Mouse (Mus musculus) stomach, embryonic 15.5 days (tissue): ENCODE data around the gene Cep95. TPM values are rescaled to one million over a fixed set of nuclear protein-coding genes. Genes with fewer than 3 reads are reported as not detected.
"Not testable (repeated sequence)": the region's sequence is repeated elsewhere in the genome, so short reads cannot be mapped to it uniquely, and the experiment has no call there.

Experiments
- ATAC-seq: fragments of 200-750 bp; cut with Nextera tagmentation; 2 replicates; pipeline ENCODE4 v1.8.0; 2017; ENCODE audit warnings: low read depth, moderate number of reproducible peaks, moderate TSS enrichment; ENCODE audit not compliant: insufficient read depth, low FRiP score
- H3K27ac ChIP-seq: fragments of 300-500 bp; sonication (generic); 2 replicates; pipeline ENCODE4 v1.5.1; 2015; ENCODE audit warnings: mild to moderate bottlenecking, inconsistent platforms
- H3K27me3 ChIP-seq: fragments of 300-500 bp; sonication (generic); replicated peaks from 2 replicates; pipeline ENCODE4 v1.6.1; 2015; ENCODE audit warnings: inconsistent platforms
- H3K36me3 ChIP-seq: fragments of 300-500 bp; sonication (generic); 2 replicates; pipeline ENCODE4 v1.6.1; 2015; ENCODE audit warnings: inconsistent platforms
- H3K4me1 ChIP-seq: fragments of 300-500 bp; sonication (generic); 2 replicates; pipeline ENCODE4 v1.6.1; 2015; ENCODE audit warnings: inconsistent platforms
- H3K4me2 ChIP-seq: fragments of 300-500 bp; sonication (generic); 2 replicates; pipeline ENCODE4 v1.6.1; 2015; ENCODE audit warnings: mild to moderate bottlenecking, inconsistent platforms
- H3K4me3 ChIP-seq: fragments of 300-500 bp; sonication (generic); replicated peaks from 2 replicates; pipeline ENCODE4 v1.5.1; 2015; ENCODE audit warnings: inconsistent platforms
- H3K9ac ChIP-seq: fragments of 300-500 bp; sonication (generic); 2 replicates; pipeline ENCODE4 v1.6.1; 2015; ENCODE audit warnings: inconsistent platforms
- H3K9me3 ChIP-seq: fragments of 300-500 bp; sonication (generic); 2 replicates; pipeline ENCODE4 v1.6.1; 2016; ENCODE audit warnings: inconsistent platforms
- WGBS: fragments of 180-500 bp; shearing (Covaris S2); methylation state at CpG from one replicate; pipeline ENCODE4 v1.1.7; 2015; 5-methylcytosine and 5-hydroxymethylcytosine counted together
- polyA plus RNA-seq: library from polyadenylated mRNA; unstranded; fragments of >200 nt; fragmentation: Nextera tagmentation; extraction: Ambion mirVana; gene quantifications from 2 replicates; pipeline ENCODE4 v1.2.1, GENCODE M21; 2015

Cep95 gene
- polyA plus RNA-seq, 1 experiment from 2014 or later, result 17.7 TPM

GRCm38 (mm10) chr11:106789649-106790048 lies 597 bp downstream of the Cep95 start:
- Histone ChIP-seq H3K4me1 (0 out of 2 replicates have a peak, but pooled peaks cover 9% of the 10 kb centered on the region), H3K9ac (peak overlapping the region; percentile 83), H3K4me3 (peak overlapping the region; percentile 93), H3K27me3 (no peaks in the 10 kb centered on the region), H3K9me3 (no peaks in the 10 kb centered on the region), H3K4me2 (peak overlapping the region; percentile 79), H3K27ac (peak overlapping the region; percentile 99), H3K36me3 (peaks cover 13% of the 10 kb centered on the region; the same call in 1 of the 2 replicates)
- WGBS, result under 1% methylated on average over 6 of the region's 6 CpGs
- ATAC-seq, result no peak

- WGBS, result 78% methylated on average over 4 of the region's 4 CpGs
- Histone ChIP-seq H3K4me1 (0 out of 2 replicates have a peak, but pooled peaks cover 4% of the 10 kb centered on the region), H3K4me3 (no peak overlapping the region), H3K9ac (no peak overlapping the region), H3K4me2 (no peak overlapping the region), H3K9me3 (no peaks in the 10 kb centered on the region), H3K36me3 (peaks cover 9% of the 10 kb centered on the region), H3K27ac (no peak overlapping the region), H3K27me3 (no peaks in the 10 kb centered on the region)
- no peak for ATAC-seq
Measured at GRCm38 (mm10) chr11:106793846-106794245, 4.8 kb downstream of the Cep95 start.

GRCm38 (mm10) chr11:106795679-106796078 lies 6.6 kb downstream of the Cep95 start:
- peaks cover 18% of the 10 kb centered on the region for H3K36me3 ChIP-seq
- no peak overlapping the region for H3K27ac ChIP-seq
- H3K4me3 ChIP-seq, result no peak overlapping the region
- H3K4me2 ChIP-seq, result no peak overlapping the region
- no peak for ATAC-seq
- H3K27me3 ChIP-seq, result no peaks in the 10 kb centered on the region
- no peak overlapping the region for H3K9ac ChIP-seq
- H3K9me3 ChIP-seq, result no peaks in the 10 kb centered on the region
- WGBS, result 51% methylated on average over 9 of the region's 9 CpGs
- H3K4me1 ChIP-seq, result 0 out of 2 replicates have a peak, but pooled peaks cover under 1% of the 10 kb centered on the region

- Histone ChIP-seq H3K4me3 (no peak overlapping the region), H3K9ac (no peak overlapping the region), H3K9me3 (no peaks in the 10 kb centered on the region), H3K27ac (no peak overlapping the region), H3K4me2 (no peak overlapping the region), H3K27me3 (no peaks in the 10 kb centered on the region), H3K36me3 (peaks cover 22% of the 10 kb centered on the region), H3K4me1 (no peaks in the 10 kb centered on the region)
- WGBS, result 86% methylated on average over 10 of the region's 10 CpGs
- no peak for ATAC-seq
Measured at GRCm38 (mm10) chr11:106802069-106802627, 13.1 kb downstream of the Cep95 start.

- 88% methylated on average over 1 of the region's 1 CpGs for WGBS
- not testable (repeated sequence) for H3K4me2 ChIP-seq, H3K9ac ChIP-seq, H3K27ac ChIP-seq, H3K4me1 ChIP-seq, H3K27me3 ChIP-seq, ATAC-seq, H3K9me3 ChIP-seq, H3K4me3 ChIP-seq
- H3K36me3 ChIP-seq, result peaks cover 15% of the 10 kb centered on the region
Measured at GRCm38 (mm10) chr11:106807442-106807841, 18.4 kb downstream of the Cep95 start.

GRCm38 (mm10) chr11:106812410-106813136 lies 23.5 kb downstream of the Cep95 start:
- H3K9me3 ChIP-seq, result no peaks in the 10 kb centered on the region
- H3K4me1 ChIP-seq, result no peaks in the 10 kb centered on the region
- no peak for ATAC-seq
- H3K4me2 ChIP-seq, result no peak overlapping the region
- no peak overlapping the region for H3K9ac ChIP-seq
- peaks cover 47% of the 10 kb centered on the region for H3K36me3 ChIP-seq
- no peaks in the 10 kb centered on the region for H3K27me3 ChIP-seq
- H3K4me3 ChIP-seq, result no peak overlapping the region
- no peak overlapping the region for H3K27ac ChIP-seq
- 86% methylated on average over 7 of the region's 7 CpGs for WGBS

GRCm38 (mm10) chr11:106814601-106815320 lies 25.7 kb downstream of the Cep95 start:
- Histone ChIP-seq H3K27me3 (no peaks in the 10 kb centered on the region), H3K36me3 (peaks cover 39% of the 10 kb centered on the region), H3K4me2 (no peak overlapping the region), H3K9ac (no peak overlapping the region), H3K9me3 (no peaks in the 10 kb centered on the region), H3K27ac (no peak overlapping the region), H3K4me1 (no peaks in the 10 kb centered on the region), H3K4me3 (no peak overlapping the region)
- WGBS, result 76% methylated on average over 14 of the region's 14 CpGs
- no peak for ATAC-seq

GRCm38 (mm10) chr11:106815331-106815730 lies 26.3 kb downstream of the Cep95 start:
- Histone ChIP-seq H3K9me3 (no peaks in the 10 kb centered on the region), H3K27ac (no peak overlapping the region), H3K4me3 (no peak overlapping the region), H3K4me1 (no peaks in the 10 kb centered on the region), H3K27me3 (no peaks in the 10 kb centered on the region), H3K9ac (no peak overlapping the region), H3K36me3 (peaks cover 39% of the 10 kb centered on the region), H3K4me2 (no peak overlapping the region)
- ATAC-seq, result no peak
- WGBS, result 89% methylated on average over 2 of the region's 2 CpGs

- WGBS, result 87% methylated on average over 2 of the region's 2 CpGs
- Histone ChIP-seq H3K27ac (no peak overlapping the region), H3K9ac (no peak overlapping the region), H3K4me1 (no peaks in the 10 kb centered on the region), H3K4me3 (no peak overlapping the region), H3K4me2 (no peak overlapping the region), H3K27me3 (no peaks in the 10 kb centered on the region), H3K9me3 (no peaks in the 10 kb centered on the region), H3K36me3 (peaks cover 37% of the 10 kb centered on the region)
- ATAC-seq, result no peak
Measured at GRCm38 (mm10) chr11:106815761-106816160, 26.7 kb downstream of the Cep95 start.

GRCm38 (mm10) chr11:106816316-106816715 lies 27.3 kb downstream of the Cep95 start:
- Histone ChIP-seq H3K4me1 (no peaks in the 10 kb centered on the region), H3K27me3 (no peaks in the 10 kb centered on the region), H3K4me2 (no peak overlapping the region), H3K9me3 (no peaks in the 10 kb centered on the region), H3K36me3 (peaks cover 38% of the 10 kb centered on the region), H3K27ac (no peak overlapping the region), H3K4me3 (no peak overlapping the region), H3K9ac (no peak overlapping the region)
- 73% methylated on average over 7 of the region's 7 CpGs for WGBS
- no peak for ATAC-seq

GRCm38 (mm10) chr11:106817156-106817555 lies 28.1 kb downstream of the Cep95 start:
- 90% methylated on average over 3 of the region's 3 CpGs for WGBS
- Histone ChIP-seq H3K9ac (no peak overlapping the region), H3K4me2 (no peak overlapping the region), H3K4me1 (no peaks in the 10 kb centered on the region), H3K27me3 (no peaks in the 10 kb centered on the region), H3K27ac (no peak overlapping the region), H3K36me3 (peaks cover 40% of the 10 kb centered on the region), H3K4me3 (no peak overlapping the region), H3K9me3 (no peaks in the 10 kb centered on the region)
- ATAC-seq, result no peak

GRCm38 (mm10) chr11:106817808-106818207 lies 28.8 kb downstream of the Cep95 start:
- no peaks in the 10 kb centered on the region for H3K27me3 ChIP-seq
- H3K27ac ChIP-seq, result no peak overlapping the region
- WGBS, result 76% methylated on average over 6 of the region's 6 CpGs
- H3K9ac ChIP-seq, result no peak overlapping the region
- no peak for ATAC-seq
- no peaks in the 10 kb centered on the region for H3K9me3 ChIP-seq
- H3K36me3 ChIP-seq, result peaks cover 34% of the 10 kb centered on the region
- no peak overlapping the region for H3K4me2 ChIP-seq
- no peak overlapping the region for H3K4me3 ChIP-seq
- no peaks in the 10 kb centered on the region for H3K4me1 ChIP-seq
